9 mouse cellular contexts compared by ENCODE assay signal in genomic region chr12:109473575-109473976, GRCm38 (mm10). TPM values are rescaled to one million over a fixed set of nuclear protein-coding genes. Genes with fewer than 3 reads are reported as not detected.
DNase-seq lines count a peak whose midpoint lies in the region; ATAC-seq and TF ChIP-seq lines count a peak whose summit lies in the region.
"Had no signal": no experiment of that assay in that cellular context is flagged by ENCODE, and none has a peak within 500 bp of the region (broad histone marks: within the 10 kb centered on the region; RNA-seq: fewer than 3 reads in every experiment).

No protein-coding gene starts in this region.

- H3K9me3 ChIP-seq in hindbrain, postnatal 0 days (ENCODE audit: low read length) = no peaks in the 10 kb centered on the region
- H3K9me3 ChIP-seq in hindbrain, embryonic 13.5 days = no peaks in the 10 kb centered on the region

- H3K36me3 ChIP-seq in hindbrain, postnatal 0 days (ENCODE audit: insufficient read depth, low read length) = no peaks in the 10 kb centered on the region
- no peaks in the 10 kb centered on the region for H3K36me3 ChIP-seq in hindbrain, embryonic 13.5 days

- no peak overlapping the region for H3K9ac ChIP-seq in hindbrain, postnatal 0 days (replicated peaks; ENCODE audit: low read length)
- no peak overlapping the region for H3K9ac ChIP-seq in hindbrain, embryonic 13.5 days

- no peak overlapping the region for H3K27ac ChIP-seq in hindbrain, postnatal 0 days
- H3K27ac ChIP-seq in hindbrain, embryonic 13.5 days = no peak overlapping the region

- 0 out of 2 replicates have a peak, but pooled peaks cover 3% of the 10 kb centered on the region for H3K27me3 ChIP-seq in hindbrain, postnatal 0 days (ENCODE audit: insufficient read depth, low read length)
- H3K27me3 ChIP-seq in hindbrain, embryonic 13.5 days = peaks cover 15% of the 10 kb centered on the region

- H3K4me1 ChIP-seq in hindbrain, postnatal 0 days (ENCODE audit: insufficient read depth, low read length) = no peaks in the 10 kb centered on the region
- no peaks in the 10 kb centered on the region for H3K4me1 ChIP-seq in hindbrain, embryonic 13.5 days (replicated peaks)

- 40% methylated on average over 6 of the region's 6 CpGs for WGBS in hindbrain, postnatal 0 days
- 56% methylated on average over 6 of the region's 6 CpGs for WGBS in hindbrain, embryonic 13.5 days

- ATAC-seq in hindbrain, postnatal 0 days = peak; percentile 24; the same call in 1 of the 2 replicates
- ATAC-seq in hindbrain, embryonic 13.5 days (ENCODE audit: low FRiP score) = no peak

- TF ChIP-seq CTCF in hindbrain, postnatal 0 days (IDR thresholded peaks at IDR 0.05; ENCODE audit: low read depth) = no peak

- no peak overlapping the region for H3K4me3 ChIP-seq in hindbrain, postnatal 0 days (ENCODE audit: low read length)
- no peak overlapping the region for H3K4me3 ChIP-seq in hindbrain, embryonic 13.5 days

- DNase-seq in adrenal gland, adult 2 months = peak; percentile 3
- DNase-seq in adrenal gland, adult 8-10 months = no peak
- peak; percentile 40 for DNase-seq in hindbrain, postnatal 0 days (ENCODE audit: low spot score)
- DNase-seq in urinary bladder, postnatal 4 days (ENCODE audit: low spot score in 2 of 2) = peak; percentile 75
- DNase-seq in urinary bladder, postnatal 10 days (ENCODE audit: low spot score) = no peak
- DNase-seq in testis, postnatal 14 days (ENCODE audit: low spot score) = peak; percentile 38
- DNase-seq in cerebellum, adult 9-11 months = no peak

- no peak overlapping the region for H3K4me2 ChIP-seq in hindbrain, postnatal 0 days (ENCODE audit: low read depth, low read length)
- H3K4me2 ChIP-seq in hindbrain, embryonic 13.5 days = no peak overlapping the region

RNA-seq across cellular contexts. Expression of gene Dlk1, which starts 21.0 kb away (rescaled TPM):
- total RNA-seq in adrenal gland, adult 2 months (2021) = 100 to 1,000 TPM; 623 to 917 TPM
- 1,239 and 1,424 TPM in 2 replicates for polyA plus RNA-seq in adrenal gland, adult 2 months (2012; rRNA removed)
- total RNA-seq in adrenal gland, adult 8-10 months (2022) = 1,000 to 10,000 TPM in 1 of 4 experiments, 100 to 1,000 TPM in 3; 841 to 1,077 (median 912) TPM
- 28.8 and 47.7 TPM in 2 replicates for total RNA-seq in hindbrain, postnatal 0 days (2014; rRNA removed)
- 33.0 and 34.6 TPM in 2 replicates for polyA plus RNA-seq in hindbrain, postnatal 0 days (2015; fragmentation: Nextera tagmentation; extraction: Ambion mirVana)
- 88.0 and 102 TPM in 2 replicates for polyA plus RNA-seq in hindbrain, embryonic 13.5 days (2015; fragmentation: Nextera tagmentation; extraction: Ambion mirVana)
- total RNA-seq: MEL had no signal

Comparison
In these comparisons a context has a peak if more than half of its experiments do, and no peak if none do; other contexts are left out.
1. DNase-seq: peak in adrenal gland, adult 2 months (single experiment), hindbrain, postnatal 0 days (single experiment), urinary bladder, postnatal 4 days (2 of 2) and testis, postnatal 14 days (single experiment); none in adrenal gland, adult 8-10 months (single experiment), urinary bladder, postnatal 10 days (single experiment) and cerebellum, adult 9-11 months (single experiment).
2. RNA of gene Dlk1, which starts 21.0 kb away (total RNA-seq): 841 to 1,077 TPM in adrenal gland, adult 8-10 months and 623 to 917 TPM in adrenal gland, adult 2 months; 28.8 to 47.7 TPM in hindbrain, postnatal 0 days; every median in the first group is over 10 times any median in the second.